Mouse (Mus musculus) hindbrain, embryonic 12.5 days (tissue): ENCODE data around the gene Prss53. TPM values are rescaled to one million over a fixed set of nuclear protein-coding genes. Genes with fewer than 3 reads are reported as not detected.
A peak's percentile ranks its signal among the peaks of the same experiment; 100 is the strongest.

Experiments
- ATAC-seq: fragments of 200-750 bp; cut with Nextera tagmentation; 2 replicates; pipeline ENCODE4 v1.8.0; 2017; ENCODE audit warnings: moderate TSS enrichment; ENCODE audit not compliant: low FRiP score
- H3K27ac ChIP-seq: fragments of 300-500 bp; sonication (generic); 2 replicates; pipeline ENCODE4 v1.5.1; 2016; ENCODE audit warnings: mild to moderate bottlenecking
- H3K27me3 ChIP-seq: fragments of 300-500 bp; sonication (generic); 2 replicates; pipeline ENCODE4 v1.6.1; 2016; ENCODE audit warnings: mild to moderate bottlenecking
- H3K36me3 ChIP-seq: fragments of 300-500 bp; sonication (generic); 2 replicates; pipeline ENCODE4 v1.6.1; 2016; ENCODE audit warnings: mild to moderate bottlenecking
- H3K4me1 ChIP-seq: fragments of 300-500 bp; sonication (generic); 2 replicates; pipeline ENCODE4 v1.6.1; 2016
- H3K4me2 ChIP-seq: fragments of 300-500 bp; sonication (generic); replicated peaks from 2 replicates; pipeline ENCODE4 v1.6.1; 2016; ENCODE audit warnings: mild to moderate bottlenecking
- H3K4me3 ChIP-seq: fragments of 300-500 bp; sonication (generic); 2 replicates; pipeline ENCODE4 v1.5.1; 2016; ENCODE audit warnings: mild to moderate bottlenecking
- H3K9ac ChIP-seq: fragments of 300-500 bp; sonication (generic); 2 replicates; pipeline ENCODE4 v1.6.1; 2016; ENCODE audit warnings: mild to moderate bottlenecking, moderate library complexity
- H3K9me3 ChIP-seq: fragments of 300-500 bp; sonication (generic); replicated peaks from 2 replicates; pipeline ENCODE4 v1.6.1; 2016; ENCODE audit warnings: mild to moderate bottlenecking
- WGBS: fragments of 180-500 bp; shearing (Covaris S2); methylation state at CpG from one replicate; pipeline ENCODE4 v1.1.7; 2016; 5-methylcytosine and 5-hydroxymethylcytosine counted together
- polyA plus RNA-seq: library from polyadenylated mRNA; unstranded; fragments of >200 nt; fragmentation: Nextera tagmentation; extraction: Ambion mirVana; gene quantifications from 2 replicates; pipeline ENCODE4 v1.2.1, GENCODE M21; 2016

Prss53 gene
- polyA plus RNA-seq, 1 experiment from 2014 or later = 0.77 TPM

- H3K9me3 ChIP-seq = no peaks in the 10 kb centered on the region
- H3K27me3 ChIP-seq = no peaks in the 10 kb centered on the region
- 89% methylated on average over 8 of the region's 8 CpGs for WGBS
- ATAC-seq = no peak
- no peak overlapping the region for H3K9ac ChIP-seq
- H3K4me2 ChIP-seq = no peak overlapping the region
- peaks cover 18% of the 10 kb centered on the region for H3K4me1 ChIP-seq
- H3K36me3 ChIP-seq = peaks cover 89% of the 10 kb centered on the region
- no peak overlapping the region for H3K4me3 ChIP-seq
- no peak overlapping the region for H3K27ac ChIP-seq
These were observed 3.6 kb downstream of the Prss53 start for GRCm38 (mm10) chr7:127887191-127887590.

GRCm38 (mm10) chr7:127886551-127886950 lies 4.2 kb downstream of the Prss53 start:
- H3K27ac ChIP-seq = no peak overlapping the region
- peaks cover 18% of the 10 kb centered on the region for H3K4me1 ChIP-seq
- no peaks in the 10 kb centered on the region for H3K9me3 ChIP-seq
- no peaks in the 10 kb centered on the region for H3K27me3 ChIP-seq
- 93% methylated on average over 6 of the region's 6 CpGs for WGBS
- peaks cover 95% of the 10 kb centered on the region for H3K36me3 ChIP-seq
- H3K4me3 ChIP-seq = no peak overlapping the region
- no peak for ATAC-seq
- no peak overlapping the region for H3K4me2 ChIP-seq
- H3K9ac ChIP-seq = no peak overlapping the region

GRCm38 (mm10) chr7:127885951-127886350 lies 4.8 kb downstream of the Prss53 start:
- H3K4me2 ChIP-seq = no peak overlapping the region
- H3K9me3 ChIP-seq = no peaks in the 10 kb centered on the region
- peaks cover 18% of the 10 kb centered on the region for H3K4me1 ChIP-seq
- no peak overlapping the region for H3K27ac ChIP-seq
- peaks cover 99% of the 10 kb centered on the region for H3K36me3 ChIP-seq
- WGBS = 78% methylated on average over 6 of the region's 6 CpGs
- no peak overlapping the region for H3K4me3 ChIP-seq
- H3K27me3 ChIP-seq = no peaks in the 10 kb centered on the region
- no peak for ATAC-seq
- H3K9ac ChIP-seq = no peak overlapping the region

- Histone ChIP-seq H3K36me3 (peaks cover 75% of the 10 kb centered on the region), H3K4me1 (peaks cover 29% of the 10 kb centered on the region), H3K4me2 (no peak overlapping the region), H3K9ac (no peak overlapping the region), H3K27me3 (no peaks in the 10 kb centered on the region), H3K9me3 (no peaks in the 10 kb centered on the region), H3K27ac (no peak overlapping the region), H3K4me3 (no peak overlapping the region)
- no peak for ATAC-seq
- WGBS = 88% methylated on average over 12 of the region's 12 CpGs
These were observed 10.3 kb downstream of the Prss53 start for GRCm38 (mm10) chr7:127880431-127880830.

- Histone ChIP-seq H3K27ac (no peak overlapping the region), H3K9ac (no peak overlapping the region), H3K36me3 (peaks cover 65% of the 10 kb centered on the region), H3K4me3 (no peak overlapping the region), H3K9me3 (no peaks in the 10 kb centered on the region), H3K27me3 (no peaks in the 10 kb centered on the region), H3K4me2 (no peak overlapping the region), H3K4me1 (peaks cover 26% of the 10 kb centered on the region)
- ATAC-seq = no peak
- WGBS = 96% methylated on average over 9 of the region's 9 CpGs
These were observed 11.5 kb downstream of the Prss53 start for GRCm38 (mm10) chr7:127879301-127879700.

GRCm38 (mm10) chr7:127876467-127877348 lies 14.1 kb downstream of the Prss53 start, which contains the start of gene Zfp668:
Gene Zfp668, minus strand, starts transcription at chr7:127876828.
- Histone ChIP-seq H3K27ac (peak within 1 kb of the TSS; percentile 96), H3K9me3 (no peaks in the 10 kb centered on the region), H3K9ac (peak within 1 kb of the TSS; percentile 96), H3K4me2 (peak within 1 kb of the TSS; percentile 86), H3K27me3 (no peaks in the 10 kb centered on the region), H3K36me3 (peaks cover 46% of the 10 kb centered on the region), H3K4me3 (peak within 1 kb of the TSS; percentile 81), H3K4me1 (peaks cover 31% of the 10 kb centered on the region)
- under 1% methylated on average over 60 of the region's 60 CpGs for WGBS
- peak; percentile 61 for ATAC-seq

GRCm38 (mm10) chr7:127876041-127876466 lies 14.7 kb downstream of the Prss53 start, which contains the start of gene Zfp646:
Gene Zfp646, plus strand, starts transcription at chr7:127876221.
- peak; percentile 89 for ATAC-seq
- Histone ChIP-seq H3K4me1 (peaks cover 31% of the 10 kb centered on the region), H3K4me2 (peak within 1 kb of the TSS; percentile 86), H3K27me3 (no peaks in the 10 kb centered on the region), H3K36me3 (peaks cover 42% of the 10 kb centered on the region), H3K4me3 (peak within 1 kb of the TSS; percentile 81), H3K9ac (peak within 1 kb of the TSS; percentile 96), H3K27ac (peak within 1 kb of the TSS; percentile 96), H3K9me3 (no peaks in the 10 kb centered on the region)
- WGBS = under 1% methylated on average over 41 of the region's 41 CpGs

- WGBS = under 1% methylated on average over 39 of the region's 43 CpGs
- H3K36me3 ChIP-seq = peaks cover 39% of the 10 kb centered on the region
- H3K4me3 ChIP-seq = peak overlapping the region; percentile 81
- H3K4me2 ChIP-seq = peak overlapping the region; percentile 86
- H3K9me3 ChIP-seq = no peaks in the 10 kb centered on the region
- peak; percentile 96 for ATAC-seq
- peak overlapping the region; percentile 96 for H3K9ac ChIP-seq
- H3K27ac ChIP-seq = peak overlapping the region; percentile 96
- H3K27me3 ChIP-seq = no peaks in the 10 kb centered on the region
- peaks cover 31% of the 10 kb centered on the region for H3K4me1 ChIP-seq
These were observed 15.2 kb downstream of the Prss53 start for GRCm38 (mm10) chr7:127875627-127876001.

- Histone ChIP-seq H3K9me3 (no peaks in the 10 kb centered on the region), H3K4me3 (peak overlapping the region; percentile 81), H3K4me1 (peaks cover 31% of the 10 kb centered on the region), H3K36me3 (peaks cover 36% of the 10 kb centered on the region), H3K27ac (peak overlapping the region; percentile 96), H3K4me2 (peak overlapping the region; percentile 86), H3K9ac (peak overlapping the region; percentile 96), H3K27me3 (no peaks in the 10 kb centered on the region)
- 5% methylated on average over 20 of the region's 20 CpGs for WGBS
- peak; percentile 51 for ATAC-seq
These were observed 15.8 kb downstream of the Prss53 start for GRCm38 (mm10) chr7:127874812-127875626.

GRCm38 (mm10) chr7:127870136-127870821 lies 20.5 kb downstream of the Prss53 start:
- Histone ChIP-seq H3K9me3 (no peaks in the 10 kb centered on the region), H3K4me3 (no peak overlapping the region), H3K9ac (no peak overlapping the region), H3K4me2 (no peak overlapping the region), H3K4me1 (peaks cover 18% of the 10 kb centered on the region), H3K36me3 (peaks cover 47% of the 10 kb centered on the region), H3K27me3 (no peaks in the 10 kb centered on the region), H3K27ac (no peak overlapping the region)
- no peak for ATAC-seq
- 81% methylated on average over 5 of the region's 5 CpGs for WGBS

GRCm38 (mm10) chr7:127869149-127869810 lies 21.5 kb downstream of the Prss53 start:
- H3K9ac ChIP-seq = no peak overlapping the region
- peaks cover 14% of the 10 kb centered on the region for H3K4me1 ChIP-seq
- H3K9me3 ChIP-seq = no peaks in the 10 kb centered on the region
- H3K27me3 ChIP-seq = no peaks in the 10 kb centered on the region
- H3K4me3 ChIP-seq = no peak overlapping the region
- ATAC-seq = no peak
- 0 out of 2 replicates have a peak overlapping the region, but pooled peaks have one; percentile 12 for H3K27ac ChIP-seq
- peaks cover 57% of the 10 kb centered on the region for H3K36me3 ChIP-seq
- WGBS = 87% methylated on average over 3 of the region's 3 CpGs
- H3K4me2 ChIP-seq = no peak overlapping the region
